Mouse (Mus musculus): Measurements from ENCODE around the gene Dlx1.

DNA sequence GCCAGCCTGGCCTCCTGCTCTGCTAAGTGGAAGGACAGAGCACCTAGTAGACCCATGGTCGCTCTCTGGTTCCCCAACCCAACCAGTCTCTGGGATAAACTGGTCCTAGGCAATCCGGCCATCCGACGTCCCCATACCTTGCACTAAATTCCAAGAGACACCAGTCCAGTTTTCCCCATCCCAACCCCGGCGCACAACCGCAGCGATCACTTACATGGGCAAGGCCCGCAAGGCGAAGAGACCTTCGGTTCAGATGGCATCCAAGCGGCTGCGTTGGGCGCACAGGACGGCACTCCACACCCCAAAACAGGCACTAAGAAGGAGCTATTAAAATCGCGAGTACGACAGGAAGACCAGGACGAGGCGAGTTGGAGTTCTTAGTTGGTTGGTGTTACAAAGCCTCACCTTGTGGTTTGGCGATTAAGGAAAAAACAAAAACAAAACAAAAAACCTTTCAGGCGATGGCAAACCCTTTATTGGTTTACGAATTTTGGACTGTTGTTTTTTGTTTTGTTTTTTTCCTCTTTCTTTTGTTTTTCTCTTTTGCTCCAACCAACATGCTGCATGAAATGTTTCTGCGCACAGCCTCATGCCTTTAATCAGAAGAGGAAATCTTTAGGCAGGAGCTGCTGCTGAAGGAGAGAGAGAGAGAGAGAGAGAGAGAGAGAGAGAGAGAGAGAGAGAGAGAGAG is 445 bp upstream of the Dlx1 start:
- TF ChIP-seq CTCF (IDR thresholded peaks at IDR 0.05; ENCODE audit: borderline replicate concordance, insufficient read depth, low read depth, low read length) (no peak), POLR2A (IDR thresholded peaks at IDR 0.05; ENCODE audit: borderline replicate concordance, insufficient read depth, low read length) (no peak)
